Mouse (Mus musculus): Measurements from ENCODE around the gene Gm28047. TPM values are rescaled to one million over a fixed set of nuclear protein-coding genes. Genes with fewer than 3 reads are reported as not detected.
"Not testable (repeated sequence)": the region's sequence is repeated elsewhere in the genome, so short reads cannot be mapped to it uniquely, and the experiment has no call there.

Gene Gm28047
- total RNA-seq (2021): not detected

DNA sequence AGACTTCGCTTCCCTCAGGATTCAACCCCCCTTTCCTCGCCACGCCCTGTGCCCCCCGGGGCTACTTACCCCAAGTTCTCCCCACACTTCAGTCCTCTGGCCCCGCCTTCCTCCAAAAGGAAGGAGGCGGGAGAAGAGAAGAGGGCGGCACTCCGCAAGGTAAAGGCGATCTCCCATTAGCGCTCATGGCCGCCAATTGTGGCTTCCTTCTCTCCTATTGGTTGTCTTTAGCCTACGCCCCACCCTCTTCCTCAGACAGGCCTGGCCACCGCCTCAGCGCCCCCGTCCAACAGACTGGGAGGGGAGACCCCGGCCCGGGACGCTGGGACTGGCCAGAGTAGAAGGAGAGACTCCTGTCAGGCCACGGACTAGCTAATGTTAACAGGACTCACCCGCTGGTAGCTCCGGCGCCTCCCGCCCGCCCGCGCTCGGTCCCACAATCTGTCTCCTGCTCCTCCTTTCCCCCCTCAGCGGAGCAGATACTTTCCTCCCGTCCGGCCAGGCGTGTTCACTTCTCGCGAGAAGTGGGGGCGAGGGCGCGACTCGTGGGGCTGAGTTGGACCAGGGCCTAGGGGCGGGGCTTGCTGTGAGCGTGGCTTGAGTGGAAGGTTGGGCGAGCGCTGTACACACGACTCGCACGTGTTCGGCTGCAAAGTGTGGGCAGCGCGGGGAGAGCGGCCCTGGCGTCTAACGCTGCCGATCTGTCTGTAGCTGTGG, at the start of gene Gm28047, which contains the start of gene Atf7:
TSS of gene Gm28047 (minus strand) at position 98 of the 717 bp plus-strand sequence.
TSS of gene Atf7 (minus strand) at position 495 of the 717 bp plus-strand sequence.
- intact Hi-C loops (cut with DNase I): loop anchor here (2.0 to 5.0 kb wide), 3 partner anchors 32 to 63 kb away; no protein-coding TSS in a partner anchor
- peak; percentile 98 for DNase-seq (ENCODE audit: low spot score)

DNA sequence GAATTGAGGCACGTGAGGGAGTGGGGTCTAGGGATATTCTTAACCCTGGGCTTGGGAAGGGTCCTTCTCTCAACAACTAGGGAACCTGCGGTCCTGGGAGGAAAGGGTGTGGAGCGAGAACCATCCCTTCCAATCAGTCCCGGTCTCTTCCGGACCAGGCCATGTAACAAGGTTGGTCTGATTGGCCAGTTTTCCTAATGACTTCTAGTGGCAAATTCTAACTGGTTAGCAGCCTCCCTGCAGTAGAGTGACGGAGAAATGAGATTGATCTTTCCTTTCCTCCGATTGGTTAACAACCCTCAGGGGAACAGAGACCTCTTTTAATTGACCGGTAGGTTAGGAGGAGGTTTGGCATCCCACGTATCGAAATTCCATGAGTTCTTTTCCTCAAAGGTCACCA, 48.7 kb upstream of the Gm28047 start:
- peak; percentile 61 for DNase-seq (ENCODE audit: low spot score)
- intact Hi-C loops (cut with DNase I): no loop called here

DNA sequence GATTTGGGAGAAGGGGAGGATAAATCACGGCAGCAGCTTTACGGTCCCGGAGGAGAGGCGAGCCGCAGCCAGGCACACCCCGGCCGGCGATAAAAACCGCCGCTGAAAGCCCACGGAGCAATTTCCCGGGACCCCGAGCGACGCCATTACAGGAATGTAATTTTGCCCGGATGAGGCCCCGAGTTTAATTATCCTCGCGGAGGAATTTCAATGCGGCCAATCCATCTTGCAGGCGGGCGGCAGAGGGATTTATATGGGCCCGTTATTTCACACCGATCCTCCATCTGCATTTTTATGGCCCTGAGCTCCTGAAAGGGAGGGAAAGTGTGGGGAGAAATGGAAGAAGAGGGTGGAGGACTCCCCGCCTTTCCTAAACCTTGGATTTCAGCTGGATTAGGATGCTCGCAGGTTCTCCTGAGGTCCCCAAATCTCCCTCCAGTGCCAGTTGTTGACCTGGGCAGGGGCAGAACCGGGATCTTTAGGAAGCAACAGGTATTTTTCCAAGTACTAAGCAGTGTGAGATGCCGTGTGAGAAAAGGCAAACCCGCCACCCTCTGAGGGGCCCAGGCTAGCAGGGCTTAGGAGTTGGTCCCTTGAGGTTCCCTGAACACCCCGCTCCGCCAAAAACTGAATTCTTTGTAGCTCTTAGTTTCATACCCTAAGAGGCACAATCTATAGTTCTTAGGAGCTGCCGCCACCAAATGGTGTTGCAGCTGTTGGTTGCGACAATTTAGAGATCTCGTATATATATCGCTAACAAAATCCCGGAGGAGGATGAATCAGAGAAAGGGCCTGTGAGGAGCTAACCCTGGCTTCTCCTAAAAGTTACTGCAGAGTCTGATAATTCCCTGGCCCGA, 47.6 kb upstream of the Gm28047 start, which contains the start of gene Atp5g2:
TSS of gene Atp5g2 (minus strand) at position 138 of the 857 bp plus-strand sequence.
- DNase-seq (ENCODE audit: low spot score): peak; percentile 20
- intact Hi-C loops (cut with DNase I): no loop called here

DNA sequence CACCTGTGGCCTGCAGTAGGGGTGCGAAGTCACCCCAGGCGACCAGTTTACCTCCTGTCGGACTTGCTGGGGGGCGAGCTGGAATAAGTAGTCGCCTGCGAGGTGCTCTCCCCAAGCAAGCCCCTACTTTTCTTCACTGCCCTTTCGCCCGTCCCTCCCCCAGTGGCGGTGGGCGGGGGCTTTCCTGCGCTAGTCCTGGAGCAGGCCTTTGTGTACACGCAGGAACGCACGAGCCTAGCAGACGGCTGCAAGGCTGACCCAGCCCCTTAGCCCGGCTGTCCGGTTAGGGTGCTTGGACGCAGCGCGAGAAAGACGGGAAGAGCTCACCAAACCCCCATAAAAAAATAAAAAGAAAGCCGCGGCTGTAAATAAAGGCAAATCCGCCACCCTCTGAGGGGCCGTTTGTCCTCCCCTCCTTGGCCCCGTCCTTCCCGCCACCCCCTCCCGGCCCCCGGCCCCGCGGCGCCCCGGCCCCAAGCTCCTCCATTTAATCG, 46.9 kb upstream of the Gm28047 start:
- peak; percentile 83 for DNase-seq (ENCODE audit: low spot score)
- intact Hi-C loops (cut with DNase I): loop anchor here (2.0 kb wide), 1 partner anchor 47 kb away; the partner anchor contains the start of genes Atf7 and Gm28047

DNA sequence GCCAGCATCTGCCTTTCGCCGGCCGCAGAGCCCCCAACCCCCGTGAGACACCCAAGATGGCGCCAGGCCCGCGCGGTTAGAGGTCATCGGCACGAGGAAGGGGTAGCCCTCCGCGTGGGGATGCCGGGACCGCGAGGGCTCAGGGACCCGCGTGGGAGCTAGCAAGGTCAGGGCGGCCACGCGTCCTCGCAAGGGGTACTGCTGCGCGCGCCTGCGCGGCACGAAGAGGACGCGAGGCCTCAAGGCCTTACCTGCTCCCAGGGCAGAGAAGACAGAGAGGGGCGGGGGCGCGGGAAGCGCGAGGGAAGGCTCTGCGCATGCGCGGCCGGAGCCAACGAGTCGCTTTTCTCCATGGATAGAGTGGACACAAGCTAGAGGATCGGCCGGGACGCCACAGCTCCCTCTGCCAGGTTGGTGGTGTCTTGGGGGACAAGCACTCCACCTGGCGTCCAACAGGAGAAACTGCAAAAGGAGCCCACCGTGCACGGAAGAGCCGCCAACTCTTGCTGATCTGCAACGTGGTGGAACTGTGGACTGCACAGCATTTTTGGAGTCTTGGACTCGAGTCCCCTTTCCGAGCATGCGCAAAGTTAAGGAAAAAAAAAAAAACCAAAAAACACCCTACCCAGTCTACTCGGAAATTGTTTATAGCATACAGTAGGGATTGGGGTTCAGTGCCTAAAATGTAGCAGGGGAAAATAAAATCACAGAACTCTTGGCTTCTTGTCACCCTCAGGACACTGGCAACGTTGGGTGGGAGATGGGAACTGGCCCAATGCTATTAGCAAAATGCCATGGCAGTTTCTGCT, 46.1 kb upstream of the Gm28047 start:
- intact Hi-C loops (cut with DNase I): loop anchor here (2.0 kb wide), 1 partner anchor 46 kb away; the partner anchor contains the start of genes Atf7 and Gm28047
- DNase-seq (ENCODE audit: low spot score): peak; percentile 96

DNA sequence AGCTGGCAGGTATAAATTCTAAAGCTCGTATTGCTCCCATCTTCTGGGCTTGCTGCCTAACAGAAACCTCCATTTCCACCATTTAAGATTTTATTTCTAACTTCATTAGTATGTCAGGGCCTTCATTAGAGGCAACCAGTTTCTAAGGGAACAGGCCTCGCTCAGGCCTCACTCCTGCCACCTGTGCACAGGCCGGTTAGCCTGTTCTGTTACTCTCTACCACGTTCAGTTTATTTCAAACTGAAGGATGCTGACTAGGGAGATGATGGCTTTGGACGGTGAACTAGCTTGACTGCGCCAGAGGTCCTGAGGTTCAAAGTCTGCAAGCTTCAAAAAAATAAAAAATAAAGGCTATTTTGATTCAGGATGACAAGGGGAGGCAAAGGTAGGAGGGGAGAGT, 45.4 kb upstream of the Gm28047 start:
- intact Hi-C loops (cut with DNase I): loop anchor here (2.0 kb wide), 1 partner anchor 45 kb away; the partner anchor contains the start of genes Atf7 and Gm28047
- DNase-seq (ENCODE audit: low spot score): no peak

DNA sequence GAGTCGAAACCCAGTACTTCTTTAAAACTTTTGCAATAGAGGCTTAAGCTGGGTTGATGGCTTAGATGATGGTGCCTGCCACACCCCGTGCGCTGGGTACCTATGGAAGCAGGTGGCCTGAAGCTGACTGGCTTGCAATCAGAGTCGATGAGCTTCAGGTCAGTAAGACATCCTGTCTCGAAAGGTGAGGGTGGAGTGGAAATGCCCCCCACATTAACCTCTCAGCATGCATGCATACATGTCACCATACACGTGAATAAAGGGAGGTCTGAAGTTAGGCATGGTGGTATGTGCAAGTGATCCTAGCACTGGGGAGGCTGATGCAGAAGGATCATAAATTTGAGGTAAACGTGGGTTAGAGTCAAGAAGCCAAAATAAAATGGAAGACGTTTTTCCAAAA, 44.7 kb upstream of the Gm28047 start:
- intact Hi-C loops (cut with DNase I): loop anchor here (5.0 kb wide), 2 partner anchors 77 to 112 kb away; no protein-coding TSS in a partner anchor

DNA sequence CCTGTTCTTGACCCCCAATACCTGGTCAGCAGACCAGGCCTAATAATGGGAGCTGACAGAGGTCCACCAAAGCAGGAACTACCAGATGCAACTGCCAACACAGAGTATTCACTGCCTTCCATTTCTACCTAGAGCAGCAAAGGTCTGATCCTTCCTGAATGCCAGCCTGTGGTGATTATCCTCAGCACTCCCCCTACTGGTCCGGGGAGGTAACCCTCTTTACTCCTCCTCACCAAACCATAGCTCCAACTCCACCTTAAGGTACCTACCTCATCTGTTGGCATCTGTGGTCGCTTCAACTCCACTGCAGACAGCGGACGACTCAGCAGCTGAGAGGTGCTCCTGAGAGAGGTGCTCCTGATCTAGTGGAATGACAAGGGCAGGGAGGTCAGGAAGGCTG, 40.6 kb upstream of the Gm28047 start:
- intact Hi-C loops (cut with DNase I): loop anchor here (5.0 kb wide), 2 partner anchors 73 to 108 kb away; no protein-coding TSS in a partner anchor
- DNase-seq (ENCODE audit: low spot score): no peak

More for the DNA sequence above, 44.7 kb upstream of the Gm28047 start:
- no peak for DNase-seq (ENCODE audit: low spot score)

DNA sequence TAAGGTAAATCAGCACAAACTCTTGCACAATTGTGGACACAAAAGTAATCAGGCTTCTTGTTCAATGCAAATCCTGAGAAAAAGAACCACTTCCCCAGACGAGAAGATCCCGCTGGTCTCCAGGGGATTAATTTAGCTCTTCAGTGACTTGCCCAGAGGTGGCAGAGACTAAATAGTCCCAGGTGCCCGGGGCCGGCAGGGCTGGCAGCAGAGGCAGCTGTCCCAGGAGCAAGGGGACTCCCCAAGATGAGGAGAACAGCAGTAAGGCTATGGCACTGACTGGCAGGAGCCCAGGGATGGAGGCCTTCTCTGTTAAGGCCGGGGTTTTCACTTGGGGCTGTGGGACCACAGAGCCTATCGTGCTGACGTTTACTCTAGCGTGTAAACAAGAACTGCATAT, 39.0 kb upstream of the Gm28047 start:
- no peak for DNase-seq (ENCODE audit: low spot score)
- intact Hi-C loops (cut with DNase I): no loop called here

DNA sequence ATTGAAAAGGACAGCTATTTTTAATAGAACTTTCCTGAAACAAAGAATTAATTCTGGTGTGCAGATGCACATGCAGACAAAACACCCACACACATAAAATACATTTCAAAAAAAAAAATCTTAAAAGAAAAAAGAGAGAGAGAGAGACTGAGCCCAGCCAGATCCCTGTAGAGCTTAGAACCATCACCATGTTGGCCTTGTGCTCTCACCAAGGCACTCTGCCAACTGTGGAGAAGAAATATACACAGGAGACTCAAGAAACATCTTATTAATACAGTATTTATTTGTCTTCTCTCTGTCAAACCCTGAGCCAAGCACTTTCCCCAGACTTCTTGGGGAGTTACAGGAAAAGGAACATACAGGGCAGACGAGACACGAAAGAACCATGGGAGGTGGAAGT, 37.7 kb upstream of the Gm28047 start:
- DNase-seq (ENCODE audit: low spot score); intact Hi-C loops (cut with DNase I): not testable (repeated sequence)

DNA sequence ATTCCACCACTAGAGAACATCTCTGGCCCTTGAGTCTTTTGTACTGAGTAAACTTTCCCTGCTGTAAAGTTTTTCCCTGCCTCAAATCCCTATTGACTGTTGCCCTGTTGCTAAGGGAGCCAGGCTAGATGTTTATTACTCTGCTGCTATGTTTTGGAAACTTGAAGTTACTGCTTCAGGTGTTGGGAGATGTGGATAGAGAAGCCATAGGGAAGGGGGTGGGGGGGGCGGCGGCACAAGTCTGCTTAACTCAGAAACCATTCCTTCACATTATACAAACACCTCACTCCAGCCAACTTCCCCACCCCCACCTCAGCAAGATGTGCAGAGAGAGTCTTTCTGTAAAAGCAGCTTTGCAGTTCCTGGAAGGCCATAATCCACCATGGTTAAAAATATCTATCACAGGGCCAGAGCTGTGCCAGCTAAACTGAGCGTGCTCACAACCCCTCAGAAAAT, 33.1 kb upstream of the Gm28047 start:
- intact Hi-C loops (cut with DNase I): loop anchor here (5.0 kb wide), 1 partner anchor 36 kb away; no protein-coding TSS in a partner anchor
- no peak for DNase-seq (ENCODE audit: low spot score)

DNA sequence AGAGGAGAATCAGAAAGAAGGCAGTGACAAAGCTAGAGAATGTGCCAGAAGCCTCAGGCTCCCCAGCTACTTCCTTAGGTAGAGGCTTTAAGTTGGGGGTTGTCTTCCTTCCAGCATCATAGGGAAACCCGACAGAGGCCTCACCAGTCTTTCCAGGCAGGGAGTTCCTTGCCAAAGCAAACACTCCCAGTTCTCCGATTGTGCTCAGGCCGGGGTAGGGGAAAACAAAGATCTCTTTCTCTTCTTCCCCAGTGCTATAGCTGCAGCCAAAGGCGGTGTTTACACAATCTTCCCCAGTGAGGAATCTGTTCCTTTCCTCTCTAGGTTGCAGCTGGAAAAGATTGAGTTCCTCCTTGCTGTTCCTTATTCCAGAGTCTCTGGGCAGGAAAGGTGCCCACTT, 31.8 kb upstream of the Gm28047 start:
- intact Hi-C loops (cut with DNase I): loop anchor here (5.0 kb wide), 1 partner anchor 34 kb away; no protein-coding TSS in a partner anchor
- DNase-seq (ENCODE audit: low spot score): peak; percentile 29

DNA sequence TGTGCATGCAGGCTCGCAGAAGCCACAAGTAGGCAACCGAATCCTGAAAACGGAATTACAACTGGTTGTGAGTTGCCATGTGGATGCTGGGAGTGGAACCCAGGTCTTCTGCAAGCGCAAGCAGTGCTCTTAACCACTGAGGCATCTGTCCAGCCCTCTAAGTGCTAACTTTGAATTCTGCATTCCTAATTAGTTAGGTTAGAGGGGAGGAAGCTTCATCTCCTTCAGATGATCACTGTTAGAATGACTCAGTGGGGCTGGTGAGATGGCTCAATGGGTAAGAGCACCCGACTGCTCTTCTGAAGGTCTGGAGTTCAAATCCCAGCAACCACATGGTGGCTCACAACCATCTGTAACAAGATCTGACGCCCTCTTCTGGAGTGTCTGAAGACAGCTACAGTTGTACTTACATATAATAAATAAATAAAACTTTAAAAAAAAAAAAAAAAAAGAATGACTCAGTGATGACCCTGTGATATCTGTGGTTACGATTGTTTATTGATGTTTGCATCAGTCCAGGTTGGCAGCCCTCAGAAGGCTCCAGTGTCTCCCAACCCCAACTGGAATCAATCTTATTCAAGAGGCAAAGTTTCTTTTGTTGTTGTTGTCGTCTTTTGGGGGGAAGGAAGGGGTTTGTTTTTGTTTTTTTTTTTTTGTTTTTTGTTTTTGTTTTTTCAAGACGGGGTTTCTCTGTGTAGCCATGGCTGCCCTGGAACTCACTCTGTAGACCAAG, 27.2 kb upstream of the Gm28047 start:
- intact Hi-C loops (cut with DNase I); DNase-seq (ENCODE audit: low spot score): not testable (repeated sequence)

DNA sequence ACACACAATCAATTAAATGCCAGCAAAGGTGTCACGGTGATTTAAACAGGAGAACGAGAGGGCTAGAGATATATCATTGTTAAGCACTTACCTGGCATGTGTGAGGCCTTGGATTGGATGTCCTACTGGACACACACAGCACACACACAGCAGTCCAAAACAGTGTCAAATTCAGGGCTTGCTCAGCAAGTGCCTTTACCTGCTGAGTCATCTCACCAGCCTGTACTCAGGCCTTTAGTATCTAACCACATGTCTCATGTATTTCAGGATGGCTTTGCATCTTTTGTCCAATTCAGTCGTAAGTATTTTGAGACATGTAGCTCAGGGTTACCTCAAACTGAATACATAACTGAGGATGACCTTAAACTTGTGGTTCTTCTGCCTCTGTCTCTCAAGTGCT, 26.2 kb upstream of the Gm28047 start:
- no peak for DNase-seq (ENCODE audit: low spot score)
- intact Hi-C loops (cut with DNase I): no loop called here

DNA sequence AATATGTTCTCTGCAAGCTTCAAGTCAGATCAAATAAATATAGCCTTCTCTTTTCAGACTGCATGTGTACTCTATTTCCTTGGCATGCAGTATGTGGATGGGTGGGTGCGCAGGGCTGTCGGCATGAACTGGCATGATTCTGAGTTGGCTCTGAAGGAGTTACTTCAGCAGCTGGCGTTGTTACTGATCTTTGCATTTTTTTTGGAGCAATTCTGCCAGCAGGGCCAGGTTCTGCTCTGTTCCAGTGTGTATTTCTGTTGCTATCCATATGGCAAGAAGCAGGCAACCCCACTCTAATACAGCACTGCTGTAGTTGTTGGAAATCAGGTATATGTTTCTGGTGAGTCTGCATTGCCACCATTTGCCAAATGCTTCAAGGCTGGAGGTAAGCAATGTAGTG, 10.9 kb upstream of the Gm28047 start:
- intact Hi-C loops (cut with DNase I): no loop called here
- DNase-seq (ENCODE audit: low spot score): no peak

DNA sequence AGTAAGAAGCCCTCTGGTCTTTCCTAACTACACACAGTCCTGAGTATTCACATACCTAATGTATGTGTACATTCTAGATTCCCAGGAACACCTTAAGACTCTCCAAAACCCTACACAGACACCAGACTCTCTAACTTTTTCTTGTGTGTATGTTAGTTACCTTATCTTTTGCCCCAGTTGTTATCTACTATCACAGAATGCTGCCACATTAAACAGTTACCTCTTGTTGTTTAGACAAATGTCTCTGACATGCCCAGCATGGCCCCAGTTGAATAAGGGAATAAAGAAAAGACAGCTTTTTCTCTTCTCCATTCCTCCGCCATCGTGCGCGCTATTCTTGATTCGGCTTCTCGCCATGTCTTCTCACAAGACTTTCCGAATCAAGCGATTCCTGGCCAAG, 9.8 kb upstream of the Gm28047 start:
- no peak for DNase-seq (ENCODE audit: low spot score)
- intact Hi-C loops (cut with DNase I): no loop called here

DNA sequence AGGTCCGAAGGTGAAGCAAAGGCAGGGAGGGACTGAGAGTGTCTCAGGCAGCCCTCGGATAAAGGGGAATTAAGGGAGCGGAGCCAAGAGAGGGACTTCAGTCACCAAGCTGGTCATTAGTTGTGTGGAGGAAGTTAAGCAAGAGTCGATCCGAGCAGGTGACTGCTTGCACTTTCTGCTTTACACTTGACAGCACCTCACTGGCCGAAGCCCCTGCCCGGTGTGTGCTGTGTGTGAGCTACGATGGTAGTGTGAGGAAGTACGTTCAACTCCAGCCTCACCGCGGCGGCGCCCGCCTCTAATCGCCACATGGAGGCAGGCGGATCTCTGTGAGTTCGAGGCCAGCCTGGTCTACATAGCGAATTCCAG, 804 bp upstream of the Gm28047 start:
- no peak for DNase-seq (ENCODE audit: low spot score)
- intact Hi-C loops (cut with DNase I): loop anchor here (2.0 kb wide), 1 partner anchor 45 kb away; no protein-coding TSS in a partner anchor

DNA sequence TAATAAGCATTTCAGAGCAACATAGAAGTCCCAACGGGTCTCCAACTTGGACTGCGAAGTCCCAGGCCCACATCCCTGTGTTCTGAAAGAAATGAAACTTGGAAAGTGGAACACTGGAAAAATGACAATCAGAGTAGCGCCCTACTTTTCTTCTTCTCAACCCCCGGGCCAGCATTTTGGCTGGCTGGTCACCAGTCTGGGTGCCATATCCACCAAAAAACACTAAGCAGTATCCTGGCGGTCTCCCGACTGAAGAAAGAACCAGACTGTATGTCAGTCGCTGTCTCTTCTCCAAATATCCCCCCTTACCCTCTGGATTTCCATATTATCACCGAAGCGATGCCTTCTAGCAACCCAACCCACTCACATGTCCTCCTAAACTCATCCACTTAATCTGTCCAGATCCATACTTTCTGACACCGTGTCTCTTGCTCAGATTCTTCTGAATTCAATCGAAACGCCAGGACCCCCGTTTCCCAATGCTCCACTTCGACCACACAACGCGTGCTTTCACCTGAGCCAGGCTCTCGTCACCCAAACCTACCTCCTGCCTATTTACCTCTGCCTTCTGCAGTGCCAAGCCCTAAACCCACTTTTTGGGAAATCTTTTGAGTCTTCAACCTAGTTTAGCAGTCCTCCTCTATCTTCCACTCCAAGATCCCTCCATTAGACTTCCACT, 437 bp downstream of the Gm28047 start:
- intact Hi-C loops (cut with DNase I): loop anchor here (2.0 to 5.0 kb wide), 3 partner anchors 33 to 62 kb away; no protein-coding TSS in a partner anchor
- DNase-seq (ENCODE audit: low spot score): peak; percentile 9

All from heart, postnatal 25 days (tissue).